Mouse (Mus musculus): ENCODE measurements around the gene Gm45837.

- no peak for TF ChIP-seq CTCF (conservative IDR thresholded peaks at IDR 0.05; ENCODE audit: low read length)
- TF ChIP-seq NANOG (IDR thresholded peaks at IDR 0.05; ENCODE audit: borderline replicate concordance, low read length) = no peak
Measured at GRCm38 (mm10) chr7:101385866-101386452, 24.7 kb upstream of the Gm45837 start.

Data from E14TG2a.4 (cell line).